Mouse (Mus musculus): ENCODE data around the gene Atxn2. TPM values are rescaled to one million over a fixed set of nuclear protein-coding genes. Genes with fewer than 3 reads are reported as not detected.
A peak's percentile ranks its signal among the peaks of the same experiment; 100 is the strongest.

Gene Atxn2
- polyA plus RNA-seq, 1 experiment from 2014 or later = 80.6 TPM

- no peak overlapping the region for H3K9ac ChIP-seq (ENCODE audit: low read depth, low read length)
- H3K4me2 ChIP-seq = 0 out of 2 replicates have a peak overlapping the region, but pooled peaks have one; percentile 22
- WGBS (ENCODE audit: insufficient replicate concordance) = 38% methylated on average over 8 of the region's 8 CpGs
- peak overlapping the region; percentile 84; the same call in 1 of the 2 replicates for H3K27ac ChIP-seq (ENCODE audit: low read depth, low read length)
- no peak overlapping the region for H3K4me3 ChIP-seq (ENCODE audit: low read depth, low read length)
- no peaks in the 10 kb centered on the region for H3K36me3 ChIP-seq (ENCODE audit: control insufficient read depth, insufficient read depth, low read length)
- ATAC-seq (replicated peaks; ENCODE audit: insufficient number of reproducible peaks, low FRiP score, low TSS enrichment) = peak; percentile 58; the same call in 1 of the 2 replicates
- H3K4me1 ChIP-seq (ENCODE audit: control insufficient read depth, insufficient read depth, low read length) = peaks cover 17% of the 10 kb centered on the region
- H3K27me3 ChIP-seq (ENCODE audit: control insufficient read depth, insufficient read depth, low read length) = no peaks in the 10 kb centered on the region
- no peaks in the 10 kb centered on the region for H3K9me3 ChIP-seq (replicated peaks; ENCODE audit: control insufficient read depth, low read length)
Observed at GRCm38 (mm10) chr5:121701111-121701769, 9.9 kb upstream of the Atxn2 start.

GRCm38 (mm10) chr5:121703341-121703740 lies 7.8 kb upstream of the Atxn2 start:
- Histone ChIP-seq H3K36me3 (ENCODE audit: control insufficient read depth, insufficient read depth, low read length) (no peaks in the 10 kb centered on the region), H3K9me3 (replicated peaks; ENCODE audit: control insufficient read depth, low read length) (no peaks in the 10 kb centered on the region), H3K4me3 (ENCODE audit: low read depth, low read length) (no peak overlapping the region), H3K9ac (ENCODE audit: low read depth, low read length) (no peak overlapping the region), H3K27ac (ENCODE audit: low read depth, low read length) (no peak overlapping the region), H3K4me2 (no peak overlapping the region), H3K4me1 (ENCODE audit: control insufficient read depth, insufficient read depth, low read length) (peaks cover 17% of the 10 kb centered on the region), H3K27me3 (ENCODE audit: control insufficient read depth, insufficient read depth, low read length) (no peaks in the 10 kb centered on the region)
- no peak for ATAC-seq (replicated peaks; ENCODE audit: insufficient number of reproducible peaks, low FRiP score, low TSS enrichment)
- WGBS (ENCODE audit: insufficient replicate concordance) = 64% methylated on average over 1 of the region's 1 CpGs

GRCm38 (mm10) chr5:121704512-121705248 lies 6.5 kb upstream of the Atxn2 start:
- Histone ChIP-seq H3K9ac (ENCODE audit: low read depth, low read length) (peak overlapping the region; percentile 55; the same call in 1 of the 2 replicates), H3K36me3 (ENCODE audit: control insufficient read depth, insufficient read depth, low read length) (no peaks in the 10 kb centered on the region), H3K9me3 (replicated peaks; ENCODE audit: control insufficient read depth, low read length) (no peaks in the 10 kb centered on the region), H3K27ac (ENCODE audit: low read depth, low read length) (no peak overlapping the region), H3K4me3 (ENCODE audit: low read depth, low read length) (peak overlapping the region; percentile 31), H3K27me3 (ENCODE audit: control insufficient read depth, insufficient read depth, low read length) (no peaks in the 10 kb centered on the region), H3K4me1 (ENCODE audit: control insufficient read depth, insufficient read depth, low read length) (peaks cover 17% of the 10 kb centered on the region), H3K4me2 (peak overlapping the region; percentile 63)
- peak; percentile 64; the same call in 1 of the 2 replicates for ATAC-seq (replicated peaks; ENCODE audit: insufficient number of reproducible peaks, low FRiP score, low TSS enrichment)
- 7% methylated on average over 20 of the region's 20 CpGs for WGBS (ENCODE audit: insufficient replicate concordance)

- no peak for ATAC-seq (replicated peaks; ENCODE audit: insufficient number of reproducible peaks, low FRiP score, low TSS enrichment)
- Histone ChIP-seq H3K4me3 (ENCODE audit: low read depth, low read length) (peak overlapping the region; percentile 99), H3K27me3 (ENCODE audit: control insufficient read depth, insufficient read depth, low read length) (no peaks in the 10 kb centered on the region), H3K4me2 (peak overlapping the region; percentile 83), H3K9me3 (replicated peaks; ENCODE audit: control insufficient read depth, low read length) (no peaks in the 10 kb centered on the region), H3K9ac (ENCODE audit: low read depth, low read length) (no peak overlapping the region), H3K4me1 (ENCODE audit: control insufficient read depth, insufficient read depth, low read length) (peaks cover 12% of the 10 kb centered on the region), H3K36me3 (ENCODE audit: control insufficient read depth, insufficient read depth, low read length) (no peaks in the 10 kb centered on the region), H3K27ac (ENCODE audit: low read depth, low read length) (peak overlapping the region; percentile 99; the same call in 1 of the 2 replicates)
- 38% methylated on average over 2 of the region's 2 CpGs for WGBS (ENCODE audit: insufficient replicate concordance)
Observed at GRCm38 (mm10) chr5:121710402-121710801, 735 bp upstream of the Atxn2 start.

GRCm38 (mm10) chr5:121710851-121711173 lies 325 bp upstream of the Atxn2 start:
- H3K9ac ChIP-seq (ENCODE audit: low read depth, low read length) = peak overlapping the region; percentile 96
- peaks cover 15% of the 10 kb centered on the region for H3K4me1 ChIP-seq (ENCODE audit: control insufficient read depth, insufficient read depth, low read length)
- peak overlapping the region; percentile 99 for H3K4me3 ChIP-seq (ENCODE audit: low read depth, low read length)
- H3K36me3 ChIP-seq (ENCODE audit: control insufficient read depth, insufficient read depth, low read length) = no peaks in the 10 kb centered on the region
- peak overlapping the region; percentile 99 for H3K27ac ChIP-seq (ENCODE audit: low read depth, low read length)
- no peak; the same call in 1 of the 2 replicates for ATAC-seq (replicated peaks; ENCODE audit: insufficient number of reproducible peaks, low FRiP score, low TSS enrichment)
- 1% methylated on average over 12 of the region's 12 CpGs for WGBS (ENCODE audit: insufficient replicate concordance)
- peak overlapping the region; percentile 83 for H3K4me2 ChIP-seq
- H3K27me3 ChIP-seq (ENCODE audit: control insufficient read depth, insufficient read depth, low read length) = no peaks in the 10 kb centered on the region
- no peaks in the 10 kb centered on the region for H3K9me3 ChIP-seq (replicated peaks; ENCODE audit: control insufficient read depth, low read length)

GRCm38 (mm10) chr5:121711928-121712231 lies 743 bp downstream of the Atxn2 start:
- WGBS (ENCODE audit: insufficient replicate concordance) = under 1% methylated on average over 42 of the region's 57 CpGs
- peak; percentile 58; the same call in 1 of the 2 replicates for ATAC-seq (replicated peaks; ENCODE audit: insufficient number of reproducible peaks, low FRiP score, low TSS enrichment)
- H3K4me1 ChIP-seq (ENCODE audit: control insufficient read depth, insufficient read depth, low read length) = peaks cover 15% of the 10 kb centered on the region

GRCm38 (mm10) chr5:121712232-121712933 lies 1.2 kb downstream of the Atxn2 start:
- no peaks in the 10 kb centered on the region for H3K36me3 ChIP-seq (ENCODE audit: control insufficient read depth, insufficient read depth, low read length)
- H3K9ac ChIP-seq (ENCODE audit: low read depth, low read length) = peak overlapping the region; percentile 96
- H3K9me3 ChIP-seq (replicated peaks; ENCODE audit: control insufficient read depth, low read length) = no peaks in the 10 kb centered on the region
- peaks cover 15% of the 10 kb centered on the region for H3K4me1 ChIP-seq (ENCODE audit: control insufficient read depth, insufficient read depth, low read length)
- H3K27ac ChIP-seq (ENCODE audit: low read depth, low read length) = peak overlapping the region; percentile 99
- peak overlapping the region; percentile 83 for H3K4me2 ChIP-seq
- H3K4me3 ChIP-seq (ENCODE audit: low read depth, low read length) = peak overlapping the region; percentile 99
- under 1% methylated on average over 40 of the region's 66 CpGs for WGBS (ENCODE audit: insufficient replicate concordance)
- no peaks in the 10 kb centered on the region for H3K27me3 ChIP-seq (ENCODE audit: control insufficient read depth, insufficient read depth, low read length)
- peak; percentile 43 for ATAC-seq (replicated peaks; ENCODE audit: insufficient number of reproducible peaks, low FRiP score, low TSS enrichment)

More at GRCm38 (mm10) chr5:121711928-121712231, 743 bp downstream of the Atxn2 start:
- Histone ChIP-seq H3K9me3 (replicated peaks; ENCODE audit: control insufficient read depth, low read length) (no peaks in the 10 kb centered on the region), H3K4me2 (peak overlapping the region; percentile 83), H3K27ac (ENCODE audit: low read depth, low read length) (peak overlapping the region; percentile 99), H3K36me3 (ENCODE audit: control insufficient read depth, insufficient read depth, low read length) (no peaks in the 10 kb centered on the region), H3K9ac (ENCODE audit: low read depth, low read length) (peak overlapping the region; percentile 96), H3K27me3 (ENCODE audit: control insufficient read depth, insufficient read depth, low read length) (no peaks in the 10 kb centered on the region), H3K4me3 (ENCODE audit: low read depth, low read length) (peak overlapping the region; percentile 99)

GRCm38 (mm10) chr5:121712934-121713538 lies 1.9 kb downstream of the Atxn2 start:
- no peaks in the 10 kb centered on the region for H3K36me3 ChIP-seq (ENCODE audit: control insufficient read depth, insufficient read depth, low read length)
- peak overlapping the region; percentile 83 for H3K4me2 ChIP-seq
- no peaks in the 10 kb centered on the region for H3K9me3 ChIP-seq (replicated peaks; ENCODE audit: control insufficient read depth, low read length)
- H3K27me3 ChIP-seq (ENCODE audit: control insufficient read depth, insufficient read depth, low read length) = no peaks in the 10 kb centered on the region
- peak overlapping the region; percentile 99 for H3K4me3 ChIP-seq (ENCODE audit: low read depth, low read length)
- under 1% methylated on average over 26 of the region's 32 CpGs for WGBS (ENCODE audit: insufficient replicate concordance)
- H3K9ac ChIP-seq (ENCODE audit: low read depth, low read length) = peak overlapping the region; percentile 96
- ATAC-seq (replicated peaks; ENCODE audit: insufficient number of reproducible peaks, low FRiP score, low TSS enrichment) = no peak
- peak overlapping the region; percentile 99 for H3K27ac ChIP-seq (ENCODE audit: low read depth, low read length)
- H3K4me1 ChIP-seq (ENCODE audit: control insufficient read depth, insufficient read depth, low read length) = peaks cover 15% of the 10 kb centered on the region
